Mouse (Mus musculus): ENCODE measurements around the gene Srd5a3. TPM values are rescaled to one million over a fixed set of nuclear protein-coding genes. Genes with fewer than 3 reads are reported as not detected.

Srd5a3 gene
- polyA plus RNA-seq, 1 experiment = 14.2 TPM

DNA sequence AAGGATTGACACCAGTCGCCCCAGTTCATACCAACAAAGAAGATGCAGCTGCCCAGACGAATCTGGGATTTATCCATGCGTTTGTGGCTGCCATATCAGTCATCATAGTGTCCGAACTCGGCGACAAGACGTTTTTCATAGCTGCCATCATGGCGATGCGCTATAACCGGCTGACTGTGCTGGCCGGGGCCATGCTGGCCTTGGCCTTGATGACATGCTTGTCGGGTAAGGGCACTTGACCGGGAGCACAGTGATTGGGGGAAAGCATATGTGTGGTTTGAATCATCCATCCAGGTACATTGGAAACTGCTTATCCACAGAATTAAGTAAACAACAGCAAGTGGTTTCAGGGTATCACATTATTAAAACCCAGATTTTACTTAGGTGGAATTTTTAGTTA is 59.3 kb downstream of the Srd5a3 start:
- no peak for DNase-seq (ENCODE audit: low read depth)
- TF ChIP-seq CTCF (IDR thresholded peaks at IDR 0.05; ENCODE audit: borderline replicate concordance, extremely low read depth, insufficient read depth, insufficient read length) (no peak), POLR2A (IDR thresholded peaks at IDR 0.05; ENCODE audit: borderline replicate concordance, extremely low read depth, insufficient read depth, insufficient read length, poor library complexity, severe bottlenecking) (no peak)

GRCm38 (mm10) chr5:76203171-76203570 is 63.1 kb downstream of the Srd5a3 start:
- no peak for TF ChIP-seq CTCF (IDR thresholded peaks at IDR 0.05; ENCODE audit: borderline replicate concordance, extremely low read depth, insufficient read depth, insufficient read length)
- no peak for TF ChIP-seq POLR2A (IDR thresholded peaks at IDR 0.05; ENCODE audit: borderline replicate concordance, extremely low read depth, insufficient read depth, insufficient read length, poor library complexity, severe bottlenecking)

More at GRCm38 (mm10) chr5:76203171-76203570, 63.1 kb downstream of the Srd5a3 start:
- no peak for DNase-seq (ENCODE audit: low read depth)

Other genes starting within 250 kb of the Srd5a3 start
- 14.7 and 25.8 TPM in 2 replicates for gene Kdr, start 161.8 kb upstream of the Srd5a3 start, polyA plus RNA-seq (2012; rRNA removed)
- gene Tmem165, start 43.6 kb downstream of the Srd5a3 start, polyA plus RNA-seq (2012; rRNA removed) = 63.6 and 73.5 TPM in 2 replicates
- gene Clock, start 164.5 kb downstream of the Srd5a3 start, polyA plus RNA-seq (2012; rRNA removed) = 13.6 and 16.3 TPM in 2 replicates
- gene Pdcl2, start 190.9 kb downstream of the Srd5a3 start, polyA plus RNA-seq (2012; rRNA removed) = not detected in 2 replicates
- 0.21 TPM in 1 of 2 replicates, not detected in the other for gene Nmu, start 223.5 kb downstream of the Srd5a3 start, polyA plus RNA-seq (2012; rRNA removed)